Mouse (Mus musculus) forebrain, embryonic 11.5 days (tissue): ENCODE results near the gene Sfxn5. TPM values are rescaled to one million over a fixed set of nuclear protein-coding genes. Genes with fewer than 3 reads are reported as not detected.

ENCODE experiments used
- ATAC-seq: fragments of 200-750 bp; cut with Nextera tagmentation; replicated peaks from 2 replicates; pipeline ENCODE4 v1.8.0; 2017; ENCODE audit warnings: moderate TSS enrichment; ENCODE audit not compliant: low FRiP score
- DNase-seq: peaks from one replicate; pipeline ENCODE4 v3.0.0-alpha.2; 2017; ENCODE audit warnings: low spot score
- H3K27ac ChIP-seq: fragments of 300-500 bp; sonication (generic); 2 replicates; pipeline ENCODE4 v1.5.1; 2014; ENCODE audit warnings: low read depth, low read length
- H3K27me3 ChIP-seq: fragments of 300-500 bp; sonication (generic); 2 replicates; pipeline ENCODE4 v1.6.1; 2014; ENCODE audit warnings: mild to moderate bottlenecking, low read length, mixed read lengths; ENCODE audit not compliant: control insufficient read depth, insufficient read depth
- H3K36me3 ChIP-seq: fragments of 300-500 bp; sonication (generic); 2 replicates; pipeline ENCODE4 v1.6.1; 2014; ENCODE audit warnings: mild to moderate bottlenecking, low read length, moderate library complexity, mixed read lengths; ENCODE audit not compliant: control insufficient read depth, insufficient read depth
- H3K4me1 ChIP-seq: fragments of 300-500 bp; sonication (generic); replicated peaks from 2 replicates; pipeline ENCODE4 v1.6.1; 2014; ENCODE audit warnings: low read length, mixed read lengths; ENCODE audit not compliant: control insufficient read depth, insufficient read depth
- H3K4me2 ChIP-seq: fragments of 300-500 bp; sonication (generic); 2 replicates; pipeline ENCODE4 v1.6.1; 2014; ENCODE audit warnings: low read depth, mild to moderate bottlenecking, low read length, moderate library complexity, mixed read lengths; ENCODE audit not compliant: severe bottlenecking
- H3K4me3 ChIP-seq: fragments of 300-500 bp; sonication (generic); 2 replicates; pipeline ENCODE4 v1.5.1; 2014; ENCODE audit warnings: low read depth, low read length
- H3K9ac ChIP-seq: fragments of 300-500 bp; sonication (generic); 2 replicates; pipeline ENCODE4 v1.6.1; 2014; ENCODE audit warnings: low read length
- H3K9me3 ChIP-seq: fragments of 300-500 bp; sonication (generic); 2 replicates; pipeline ENCODE4 v1.6.1; 2016; ENCODE audit warnings: low read length, mixed read lengths; ENCODE audit not compliant: control insufficient read depth
- WGBS: fragments of 180-500 bp; shearing (Covaris S2); extraction: QIAGEN DNeasy Blood & Tissue Kit; methylation state at CpG from one replicate; pipeline ENCODE4 v1.1.7; 2014; 5-methylcytosine and 5-hydroxymethylcytosine counted together
- polyA plus RNA-seq: library from polyadenylated mRNA; unstranded; fragments of >200 nt; fragmentation: Nextera tagmentation; extraction: Ambion mirVana; gene quantifications from 2 replicates; pipeline ENCODE4 v1.2.1, GENCODE M21; 2014

The Sfxn5 gene
- polyA plus RNA-seq, 1 experiment from 2014 or later: 13.8 TPM

DNA sequence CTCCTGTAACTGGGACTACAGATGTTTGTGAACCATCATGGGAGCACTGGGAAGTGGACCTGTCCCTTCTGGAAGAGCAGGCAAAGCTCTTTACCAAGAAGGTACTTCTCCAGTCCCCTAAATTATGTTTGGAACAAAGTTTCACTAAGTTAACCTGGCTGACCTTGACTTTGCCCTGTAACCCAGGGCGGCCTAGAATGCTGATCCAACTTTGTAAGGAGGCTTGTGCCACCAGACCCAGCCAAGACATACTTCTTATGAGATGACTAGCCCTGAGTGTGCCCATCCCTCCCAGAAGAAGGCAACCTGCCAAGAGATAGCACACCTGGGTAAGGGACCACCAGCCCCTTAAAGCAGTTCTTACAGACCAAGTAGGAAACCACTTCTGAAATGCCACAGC lies 25.7 kb upstream of the Sfxn5 start:
- no peaks in the 10 kb centered on the region for H3K36me3 ChIP-seq
- H3K9me3 ChIP-seq: no peaks in the 10 kb centered on the region
- H3K4me2 ChIP-seq: no peak overlapping the region
- no peak overlapping the region for H3K4me3 ChIP-seq
- DNase-seq: no peak
- H3K27ac ChIP-seq: no peak overlapping the region
- no peak overlapping the region for H3K9ac ChIP-seq
- no peaks in the 10 kb centered on the region for H3K27me3 ChIP-seq
- ATAC-seq: no peak
- 89% methylated on average over 1 of the region's 1 CpGs for WGBS
- no peaks in the 10 kb centered on the region for H3K4me1 ChIP-seq

DNA sequence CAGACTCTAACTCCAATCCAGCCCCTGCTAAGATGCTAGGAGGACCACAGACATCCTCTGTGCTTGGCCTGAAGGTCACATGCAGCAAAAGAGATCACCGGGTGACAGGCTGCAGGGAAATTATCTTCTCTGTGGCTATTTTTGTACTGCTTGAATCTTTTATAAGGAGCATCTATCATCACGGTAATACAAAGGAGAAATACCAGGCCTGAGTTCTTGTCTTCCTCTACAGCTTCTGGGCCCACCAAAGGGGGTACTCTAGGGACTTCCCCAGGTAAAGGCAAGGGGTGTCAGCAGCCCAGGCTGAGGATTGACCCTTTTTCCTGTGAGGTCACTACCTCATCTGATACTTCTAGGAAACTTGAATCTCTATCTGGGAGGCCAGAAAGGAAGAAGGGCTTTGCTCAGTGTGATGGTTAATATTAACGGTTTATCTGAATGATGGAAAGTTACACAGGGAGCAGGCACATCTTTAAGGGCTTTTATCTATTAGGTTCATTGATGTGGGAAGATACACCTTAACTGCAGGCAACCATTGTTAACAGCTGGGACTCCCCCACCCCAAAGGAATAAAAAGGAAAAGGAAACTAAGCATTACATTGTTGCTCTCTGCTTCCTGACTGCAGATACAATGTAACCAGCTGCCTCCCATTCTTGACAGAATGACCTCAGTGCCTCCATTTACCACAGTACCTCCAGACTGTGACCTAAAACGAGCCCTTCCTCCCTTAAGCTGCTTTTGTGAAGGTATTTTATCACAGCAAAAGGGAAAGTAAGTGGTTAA lies 23.7 kb upstream of the Sfxn5 start:
- no peaks in the 10 kb centered on the region for H3K36me3 ChIP-seq
- no peaks in the 10 kb centered on the region for H3K4me1 ChIP-seq
- no peak overlapping the region for H3K4me2 ChIP-seq
- no peaks in the 10 kb centered on the region for H3K27me3 ChIP-seq
- H3K27ac ChIP-seq: no peak overlapping the region
- H3K9ac ChIP-seq: no peak overlapping the region
- ATAC-seq (no peak), DNase-seq (no peak)
- no peaks in the 10 kb centered on the region for H3K9me3 ChIP-seq
- WGBS: 73% methylated on average over 4 of the region's 4 CpGs
- no peak overlapping the region for H3K4me3 ChIP-seq

DNA sequence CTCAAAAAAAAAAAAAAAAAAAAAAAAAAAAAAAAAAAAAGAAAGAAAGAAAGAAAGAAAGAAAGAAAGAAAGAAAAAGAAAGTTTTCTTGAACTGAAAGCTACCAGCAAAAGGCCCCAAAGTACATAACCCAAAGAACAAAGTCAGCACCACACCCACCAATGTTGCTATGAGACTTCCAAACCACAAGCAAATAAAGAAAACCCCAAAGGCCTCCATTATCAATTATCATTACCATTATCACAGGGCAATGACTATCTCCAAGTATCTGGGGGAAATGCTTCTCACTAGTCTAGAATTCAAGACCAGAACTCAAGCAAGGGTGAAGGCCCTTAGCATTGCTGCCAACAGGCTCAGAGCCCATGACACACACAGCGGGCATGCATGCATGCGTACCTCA lies 22.5 kb upstream of the Sfxn5 start:
- H3K27ac ChIP-seq: no peak overlapping the region
- no peaks in the 10 kb centered on the region for H3K27me3 ChIP-seq
- ATAC-seq (no peak), DNase-seq (no peak)
- no peaks in the 10 kb centered on the region for H3K4me1 ChIP-seq
- H3K36me3 ChIP-seq: no peaks in the 10 kb centered on the region
- H3K4me3 ChIP-seq: no peak overlapping the region
- no peak overlapping the region for H3K9ac ChIP-seq
- WGBS: 98% methylated on average over 2 of the region's 2 CpGs
- H3K9me3 ChIP-seq: no peaks in the 10 kb centered on the region
- H3K4me2 ChIP-seq: no peak overlapping the region

DNA sequence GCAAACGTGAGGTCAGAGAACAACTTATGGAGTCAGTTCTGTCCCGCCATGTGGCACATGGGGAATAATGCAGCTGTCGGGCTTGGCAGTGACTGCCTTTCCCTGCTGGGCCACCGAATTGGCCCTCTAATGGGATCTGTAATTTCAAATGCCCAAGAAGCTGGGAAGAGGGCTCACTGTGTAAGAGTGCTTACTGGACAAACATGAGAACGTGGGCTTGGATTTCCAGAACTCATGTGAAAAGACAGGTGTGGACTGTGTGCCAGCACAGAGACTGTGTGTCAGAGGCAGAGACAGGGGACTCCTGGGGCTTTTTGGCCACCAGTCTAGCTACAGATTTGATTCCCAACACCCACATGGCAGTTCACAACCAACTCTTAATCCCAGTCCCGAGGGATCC lies 21.5 kb upstream of the Sfxn5 start:
- no peak overlapping the region for H3K4me2 ChIP-seq
- no peak overlapping the region for H3K4me3 ChIP-seq
- H3K27me3 ChIP-seq: no peaks in the 10 kb centered on the region

DNA sequence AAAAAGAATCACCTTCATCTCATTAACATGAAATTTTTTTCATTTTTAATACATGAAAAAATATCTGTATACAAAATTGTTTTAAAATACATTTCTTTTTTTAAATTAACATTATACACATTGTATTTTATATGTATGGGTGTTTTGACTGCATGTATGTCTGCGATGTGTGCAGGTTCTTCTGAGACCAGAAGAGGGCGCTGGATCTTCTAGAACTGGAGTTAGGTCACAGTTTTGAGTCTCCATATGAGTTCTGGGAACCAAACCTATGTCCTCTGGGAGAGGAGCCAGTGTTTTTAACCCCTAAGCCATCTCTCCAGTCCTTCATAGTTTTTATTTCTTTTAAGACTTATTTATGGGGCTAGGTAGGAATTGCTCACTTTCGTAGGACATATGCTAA lies 20.5 kb upstream of the Sfxn5 start:
- H3K4me3 ChIP-seq: no peak overlapping the region
- 63% methylated on average over 3 of the region's 3 CpGs for WGBS
- no peak overlapping the region for H3K27ac ChIP-seq
- DNase-seq (no peak), ATAC-seq (no peak)
- H3K9ac ChIP-seq: no peak overlapping the region
- H3K27me3 ChIP-seq: no peaks in the 10 kb centered on the region
- H3K36me3 ChIP-seq: no peaks in the 10 kb centered on the region
- H3K9me3 ChIP-seq: no peaks in the 10 kb centered on the region
- H3K4me1 ChIP-seq: no peaks in the 10 kb centered on the region
- no peak overlapping the region for H3K4me2 ChIP-seq

More for the DNA sequence above, 21.5 kb upstream of the Sfxn5 start:
- Histone ChIP-seq H3K9ac (no peak overlapping the region), H3K9me3 (no peaks in the 10 kb centered on the region), H3K36me3 (no peaks in the 10 kb centered on the region), H3K4me1 (no peaks in the 10 kb centered on the region), H3K27ac (no peak overlapping the region)
- 81% methylated on average over 6 of the region's 6 CpGs for WGBS
- ATAC-seq: no peak
- DNase-seq: no peak

DNA sequence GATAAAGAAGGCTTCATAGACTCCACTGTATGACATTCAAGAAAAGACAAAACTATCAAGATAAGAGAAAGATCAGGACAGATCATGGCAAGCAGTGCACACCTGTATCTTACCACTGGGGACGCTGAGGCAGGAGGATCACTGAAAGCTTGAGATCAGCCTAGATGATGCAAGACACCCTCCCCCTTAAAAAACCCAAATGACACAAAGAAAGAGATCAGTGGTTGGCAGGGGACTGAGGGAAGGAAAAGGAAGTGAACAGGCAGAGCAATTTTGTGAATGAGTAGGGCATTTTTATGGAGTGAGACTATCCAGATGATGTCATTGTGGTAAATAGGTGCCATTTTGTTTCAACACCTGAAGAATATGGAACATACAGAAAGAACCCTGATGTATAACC lies 16.9 kb upstream of the Sfxn5 start:
- Histone ChIP-seq H3K4me3 (no peak overlapping the region), H3K4me2 (no peak overlapping the region), H3K4me1 (no peaks in the 10 kb centered on the region), H3K27me3 (no peaks in the 10 kb centered on the region), H3K9ac (no peak overlapping the region), H3K27ac (no peak overlapping the region), H3K9me3 (no peaks in the 10 kb centered on the region), H3K36me3 (no peaks in the 10 kb centered on the region)
- DNase-seq (no peak), ATAC-seq (no peak)
- WGBS: 94% methylated on average over 1 of the region's 1 CpGs

DNA sequence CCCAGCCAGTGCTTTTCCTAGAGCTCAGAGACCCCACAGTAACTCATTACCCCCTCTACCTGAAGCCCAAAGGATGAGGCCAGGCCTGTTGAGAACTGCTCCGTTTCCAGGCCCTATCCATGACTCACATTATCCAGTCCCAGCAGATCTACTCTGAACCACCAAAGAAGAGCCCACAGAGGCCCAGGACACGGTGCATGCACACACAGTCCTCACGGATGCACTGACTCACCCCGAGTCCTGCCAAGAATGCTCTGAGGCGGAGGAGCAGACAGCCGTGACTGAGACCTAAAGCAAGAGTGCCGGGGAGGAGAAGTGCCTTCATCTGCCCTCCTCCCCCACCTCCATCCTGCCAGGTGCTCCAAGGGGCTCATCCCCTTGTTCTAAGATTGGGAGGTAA lies 16.0 kb upstream of the Sfxn5 start:
- no peaks in the 10 kb centered on the region for H3K36me3 ChIP-seq
- no peaks in the 10 kb centered on the region for H3K4me1 ChIP-seq
- no peak overlapping the region for H3K9ac ChIP-seq
- no peaks in the 10 kb centered on the region for H3K9me3 ChIP-seq
- no peak overlapping the region for H3K4me2 ChIP-seq
- no peak overlapping the region for H3K4me3 ChIP-seq
- ATAC-seq: no peak
- no peak overlapping the region for H3K27ac ChIP-seq
- H3K27me3 ChIP-seq: no peaks in the 10 kb centered on the region
- no peak for DNase-seq
- WGBS: 83% methylated on average over 7 of the region's 7 CpGs

DNA sequence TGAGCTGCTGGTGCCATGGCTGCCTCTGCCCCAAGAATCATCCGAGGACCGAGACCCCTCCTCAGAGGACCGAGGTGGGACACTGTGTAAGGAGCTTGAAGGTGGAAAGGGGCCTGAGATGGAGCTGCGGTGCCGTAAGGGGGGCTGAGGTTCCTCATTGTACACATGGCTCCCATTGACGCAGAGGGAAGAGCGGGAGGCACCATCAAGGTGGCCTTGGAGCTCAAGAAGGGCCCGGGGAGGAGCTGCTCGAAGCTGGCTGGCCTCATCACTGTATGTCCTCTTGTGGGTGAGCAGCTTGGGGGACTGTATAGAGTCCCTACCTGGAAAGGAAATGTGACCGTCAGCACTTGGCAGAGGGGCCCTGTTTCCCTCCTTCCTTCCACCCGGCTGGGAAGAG lies 14.9 kb upstream of the Sfxn5 start:
- no peaks in the 10 kb centered on the region for H3K4me1 ChIP-seq
- no peak for DNase-seq

DNA sequence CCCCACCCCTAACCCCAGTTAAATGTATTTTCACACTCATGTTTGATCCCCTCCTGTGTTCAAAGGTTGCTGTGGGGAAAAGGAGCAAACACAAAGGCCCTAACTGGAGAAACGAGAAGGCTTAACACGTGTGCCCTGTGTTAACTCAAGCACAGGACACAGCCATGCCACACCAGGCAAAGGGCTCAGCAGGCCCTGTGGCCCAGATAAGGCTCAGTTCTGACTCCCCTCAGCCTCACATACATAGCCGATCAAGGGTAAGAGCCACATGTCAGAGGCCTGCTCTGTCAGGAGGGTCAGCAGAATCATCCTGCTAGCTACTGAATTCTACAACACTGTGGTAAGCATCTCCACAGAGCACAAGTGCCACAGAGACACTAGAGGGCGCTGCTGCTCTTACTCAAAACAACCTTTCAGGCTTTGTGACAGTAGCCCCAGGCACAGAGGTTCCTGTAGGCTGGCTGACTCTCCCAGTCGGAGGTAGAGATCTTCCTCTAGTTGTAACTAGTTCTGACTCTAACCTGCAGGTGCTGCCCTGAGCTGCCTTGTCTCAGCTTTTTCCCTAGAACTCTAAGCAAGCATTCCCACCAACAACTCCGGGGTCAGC lies 12.9 kb upstream of the Sfxn5 start:
- H3K9me3 ChIP-seq: no peaks in the 10 kb centered on the region
- WGBS: 43% methylated on average over 6 of the region's 6 CpGs
- H3K4me2 ChIP-seq: no peak overlapping the region
- H3K27me3 ChIP-seq: no peaks in the 10 kb centered on the region
- H3K4me1 ChIP-seq: no peaks in the 10 kb centered on the region
- no peak overlapping the region for H3K4me3 ChIP-seq
- no peaks in the 10 kb centered on the region for H3K36me3 ChIP-seq
- H3K9ac ChIP-seq: no peak overlapping the region
- ATAC-seq: peak; percentile 53
- peak; percentile 90 for DNase-seq
- no peak overlapping the region for H3K27ac ChIP-seq

More for the DNA sequence above, 14.9 kb upstream of the Sfxn5 start:
- Histone ChIP-seq H3K27me3 (no peaks in the 10 kb centered on the region), H3K36me3 (no peaks in the 10 kb centered on the region), H3K4me3 (no peak overlapping the region), H3K9me3 (no peaks in the 10 kb centered on the region), H3K4me2 (no peak overlapping the region), H3K27ac (no peak overlapping the region), H3K9ac (no peak overlapping the region)
- WGBS: 90% methylated on average over 11 of the region's 11 CpGs
- no peak for ATAC-seq
